Mouse (Mus musculus) limb, embryonic 11.5 days (tissue): ENCODE data around the gene Slc12a3. TPM values are rescaled to one million over a fixed set of nuclear protein-coding genes. Genes with fewer than 3 reads are reported as not detected.

ENCODE experiments used
- ATAC-seq: fragments of 200-750 bp; cut with Nextera tagmentation; 2 replicates; pipeline ENCODE4 v1.8.0; 2017; ENCODE audit warnings: low read depth; ENCODE audit not compliant: insufficient number of reproducible peaks, low FRiP score, low TSS enrichment
- DNase-seq: peaks from one replicate; pipeline ENCODE4 v3.0.0-alpha.2; 2015; ENCODE audit warnings: low spot score
- H3K27ac ChIP-seq: fragments of 300-500 bp; sonication (generic); replicated peaks from 2 replicates; pipeline ENCODE4 v1.5.1; 2014; ENCODE audit warnings: low read depth, mild to moderate bottlenecking, low read length
- H3K27me3 ChIP-seq: fragments of 300-500 bp; sonication (generic); 2 replicates; pipeline ENCODE4 v1.6.1; 2014; ENCODE audit warnings: mild to moderate bottlenecking, low read length, mixed read lengths; ENCODE audit not compliant: control insufficient read depth, insufficient read depth
- H3K36me3 ChIP-seq: fragments of 300-500 bp; sonication (generic); 2 replicates; pipeline ENCODE4 v1.6.1; 2014; ENCODE audit warnings: mild to moderate bottlenecking, low read length, moderate library complexity, mixed read lengths; ENCODE audit not compliant: control insufficient read depth, insufficient read depth
- H3K4me1 ChIP-seq: fragments of 300-500 bp; sonication (generic); 2 replicates; pipeline ENCODE4 v1.6.1; 2014; ENCODE audit warnings: low read length, mixed read lengths; ENCODE audit not compliant: control insufficient read depth, insufficient read depth
- H3K4me2 ChIP-seq: fragments of 300-500 bp; sonication (generic); 2 replicates; pipeline ENCODE4 v1.6.1; 2014; ENCODE audit warnings: low read depth, mild to moderate bottlenecking, moderate library complexity; ENCODE audit not compliant: severe bottlenecking
- H3K4me3 ChIP-seq: fragments of 300-500 bp; sonication (generic); 2 replicates; pipeline ENCODE4 v1.5.1; 2014; ENCODE audit warnings: low read depth, low read length
- H3K9ac ChIP-seq: fragments of 300-500 bp; sonication (generic); 2 replicates; pipeline ENCODE4 v1.6.1; 2014; ENCODE audit warnings: mild to moderate bottlenecking, low read length
- H3K9me3 ChIP-seq: fragments of 300-500 bp; sonication (generic); 2 replicates; pipeline ENCODE4 v1.6.1; 2016; ENCODE audit warnings: low read length; ENCODE audit not compliant: control insufficient read depth
- WGBS: fragments of 180-500 bp; shearing (Covaris S2); extraction: QIAGEN DNeasy Blood & Tissue Kit; methylation state at CpG from one replicate; pipeline ENCODE4 v1.1.7; 2014; 5-methylcytosine and 5-hydroxymethylcytosine counted together
- polyA plus RNA-seq: library from polyadenylated mRNA; unstranded; fragments of >200 nt; fragmentation: Nextera tagmentation; extraction: Ambion mirVana; gene quantifications from 2 replicates; pipeline ENCODE4 v1.2.1, GENCODE M21; 2014

The Slc12a3 gene
- polyA plus RNA-seq, 1 experiment from 2014 or later, result not detected

- Histone ChIP-seq H3K4me3 (no peak overlapping the region), H3K4me2 (no peak overlapping the region), H3K27ac (no peak overlapping the region), H3K9me3 (no peaks in the 10 kb centered on the region), H3K27me3 (no peaks in the 10 kb centered on the region), H3K9ac (no peak overlapping the region), H3K4me1 (no peaks in the 10 kb centered on the region), H3K36me3 (no peaks in the 10 kb centered on the region)
- WGBS, result 97% methylated on average over 2 of the region's 2 CpGs
- DNase-seq, result no peak
- no peak for ATAC-seq
These were observed 11.3 kb upstream of the Slc12a3 start for GRCm38 (mm10) chr8:94317691-94318090.

- Histone ChIP-seq H3K27me3 (no peaks in the 10 kb centered on the region), H3K4me2 (no peak overlapping the region), H3K4me3 (no peak overlapping the region), H3K9me3 (no peaks in the 10 kb centered on the region), H3K27ac (no peak overlapping the region), H3K4me1 (no peaks in the 10 kb centered on the region), H3K9ac (no peak overlapping the region), H3K36me3 (no peaks in the 10 kb centered on the region)
- DNase-seq (no peak), ATAC-seq (no peak)
- WGBS, result 85% methylated on average over 2 of the region's 2 CpGs
These were observed 9.0 kb upstream of the Slc12a3 start for GRCm38 (mm10) chr8:94320036-94320435.

- WGBS, result 58% methylated on average over 4 of the region's 4 CpGs
- DNase-seq (no peak), ATAC-seq (peak; percentile 42; the same call in 1 of the 2 replicates)
- Histone ChIP-seq H3K9me3 (no peaks in the 10 kb centered on the region), H3K27ac (no peak overlapping the region), H3K27me3 (no peaks in the 10 kb centered on the region), H3K4me3 (no peak overlapping the region), H3K4me1 (no peaks in the 10 kb centered on the region), H3K9ac (no peak overlapping the region), H3K36me3 (no peaks in the 10 kb centered on the region), H3K4me2 (no peak overlapping the region)
These were observed 6.9 kb upstream of the Slc12a3 start for GRCm38 (mm10) chr8:94322083-94322482.

DNA sequence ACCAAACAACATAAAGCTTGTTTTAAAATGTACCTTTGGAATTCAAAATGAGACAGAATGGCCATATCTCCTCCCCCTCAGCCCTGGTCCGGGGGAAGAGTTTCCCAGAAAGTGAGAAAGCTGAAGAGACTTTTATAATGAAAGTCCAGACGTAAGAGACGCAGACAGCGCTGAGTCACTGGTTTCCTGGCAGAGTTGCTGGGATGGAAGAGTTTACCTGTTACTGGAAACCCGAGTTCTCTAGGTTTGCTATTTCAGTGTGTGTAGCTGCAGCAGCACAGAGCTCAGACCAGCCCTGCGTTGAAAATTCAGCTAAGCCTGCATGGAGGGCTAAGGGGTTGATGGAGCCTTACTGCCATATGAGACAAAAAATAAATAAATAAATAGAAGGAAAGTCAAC lies 6.0 kb upstream of the Slc12a3 start:
- DNase-seq, result no peak
- no peak overlapping the region for H3K4me3 ChIP-seq
- H3K9me3 ChIP-seq, result no peaks in the 10 kb centered on the region
- whole genome bisulfite sequencing, result 85% methylated on average over 6 of the region's 6 CpGs
- H3K4me2 ChIP-seq, result no peak overlapping the region
- no peak overlapping the region for H3K9ac ChIP-seq
- no peaks in the 10 kb centered on the region for H3K27me3 ChIP-seq
- H3K36me3 ChIP-seq, result no peaks in the 10 kb centered on the region
- no peaks in the 10 kb centered on the region for H3K4me1 ChIP-seq
- H3K27ac ChIP-seq, result no peak overlapping the region
- ATAC-seq, result no peak

DNA sequence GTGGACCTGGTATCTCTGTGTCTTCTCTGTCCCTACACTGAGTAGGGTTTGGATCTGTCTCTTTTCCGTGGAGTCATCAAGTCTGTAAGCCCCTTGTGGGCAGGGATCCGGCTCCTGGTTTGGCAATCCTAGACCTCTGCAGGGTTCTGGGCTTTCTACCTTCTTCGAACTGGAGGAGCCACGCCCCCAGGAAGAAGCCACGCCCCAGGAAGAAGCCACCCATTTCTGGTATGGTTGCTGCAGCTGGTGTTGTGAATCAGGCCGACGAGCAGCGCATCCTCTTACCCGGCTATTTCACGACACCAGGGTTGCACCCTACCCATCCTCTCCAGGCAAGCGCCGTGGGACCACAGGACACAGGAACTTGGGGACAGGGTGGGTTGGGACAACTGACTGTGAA lies 4.9 kb upstream of the Slc12a3 start:
- Histone ChIP-seq H3K4me2 (no peak overlapping the region), H3K4me1 (no peaks in the 10 kb centered on the region), H3K36me3 (no peaks in the 10 kb centered on the region), H3K4me3 (no peak overlapping the region), H3K27me3 (no peaks in the 10 kb centered on the region), H3K9ac (no peak overlapping the region), H3K9me3 (no peaks in the 10 kb centered on the region), H3K27ac (no peak overlapping the region)
- DNase-seq (no peak), ATAC-seq (no peak)
- WGBS, result 53% methylated on average over 12 of the region's 12 CpGs

GRCm38 (mm10) chr8:94326016-94326415 lies 3.0 kb upstream of the Slc12a3 start:
- Histone ChIP-seq H3K9ac (no peak overlapping the region), H3K27me3 (no peaks in the 10 kb centered on the region), H3K4me1 (no peaks in the 10 kb centered on the region), H3K36me3 (no peaks in the 10 kb centered on the region), H3K9me3 (no peaks in the 10 kb centered on the region), H3K4me3 (no peak overlapping the region), H3K4me2 (no peak overlapping the region), H3K27ac (no peak overlapping the region)
- ATAC-seq (no peak), DNase-seq (no peak)
- WGBS, result 63% methylated on average over 4 of the region's 4 CpGs

- no peaks in the 10 kb centered on the region for H3K4me1 ChIP-seq
- no peak overlapping the region for H3K4me2 ChIP-seq
- 31% methylated on average over 4 of the region's 4 CpGs for WGBS
- DNase-seq (peak; percentile 80), ATAC-seq (0 out of 2 replicates have a peak, but pooled peaks have one; percentile 45)
- H3K9ac ChIP-seq, result no peak overlapping the region
- H3K27me3 ChIP-seq, result no peaks in the 10 kb centered on the region
- H3K36me3 ChIP-seq, result no peaks in the 10 kb centered on the region
- no peak overlapping the region for H3K27ac ChIP-seq
- H3K9me3 ChIP-seq, result no peaks in the 10 kb centered on the region
- no peak overlapping the region for H3K4me3 ChIP-seq
These were observed 1.7 kb downstream of the Slc12a3 start for GRCm38 (mm10) chr8:94330733-94331132.

GRCm38 (mm10) chr8:94333345-94333744 lies 4.3 kb downstream of the Slc12a3 start:
- H3K36me3 ChIP-seq, result no peaks in the 10 kb centered on the region
- H3K9me3 ChIP-seq, result no peaks in the 10 kb centered on the region
- H3K4me2 ChIP-seq, result no peak overlapping the region
- no peak overlapping the region for H3K4me3 ChIP-seq
- WGBS, result 46% methylated on average over 5 of the region's 5 CpGs
- DNase-seq, result no peak
- no peak overlapping the region for H3K9ac ChIP-seq
- no peaks in the 10 kb centered on the region for H3K27me3 ChIP-seq
- H3K4me1 ChIP-seq, result no peaks in the 10 kb centered on the region
- no peak for ATAC-seq
- no peak overlapping the region for H3K27ac ChIP-seq

- no peak overlapping the region for H3K4me3 ChIP-seq
- H3K4me2 ChIP-seq, result no peak overlapping the region
- no peaks in the 10 kb centered on the region for H3K4me1 ChIP-seq
- H3K9me3 ChIP-seq, result no peaks in the 10 kb centered on the region
- DNase-seq (no peak), ATAC-seq (no peak)
- no peaks in the 10 kb centered on the region for H3K27me3 ChIP-seq
- no peak overlapping the region for H3K27ac ChIP-seq
- H3K36me3 ChIP-seq, result no peaks in the 10 kb centered on the region
- 85% methylated on average over 8 of the region's 8 CpGs for WGBS
- no peak overlapping the region for H3K9ac ChIP-seq
These were observed 8.6 kb downstream of the Slc12a3 start for GRCm38 (mm10) chr8:94337559-94337958.
